Mouse (Mus musculus): Measurements from ENCODE around the gene Smim27.

DNA sequence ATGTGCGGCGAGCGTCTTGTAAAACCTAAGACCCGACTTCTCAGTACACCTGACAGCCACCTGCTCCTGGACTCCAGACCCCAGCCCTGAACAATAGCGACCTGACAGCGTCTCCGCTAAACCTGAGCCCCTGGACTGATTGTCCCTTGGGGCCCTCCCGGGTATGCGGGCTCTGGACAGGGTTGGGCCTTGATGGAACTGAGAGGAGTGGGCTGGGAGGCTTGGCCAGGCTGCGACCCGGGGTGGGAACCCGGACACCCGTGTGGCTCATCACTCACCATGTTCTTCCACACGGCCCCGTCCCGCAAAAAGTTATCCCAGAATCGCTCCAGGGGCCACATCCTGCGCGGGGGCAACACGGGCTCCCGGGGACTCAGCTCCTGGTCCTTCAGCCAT lies 9.5 kb downstream of the Smim27 start:
- no peak for TF ChIP-seq CTCF (IDR thresholded peaks at IDR 0.05; ENCODE audit: borderline replicate concordance, insufficient read depth, low read length)
- TF ChIP-seq POLR2A (IDR thresholded peaks at IDR 0.05; ENCODE audit: low read depth, low read length) = no peak

All from embryonic fibroblast, embryonic 13.5 days (primary cell).